Mouse (Mus musculus) midbrain, postnatal 0 days (tissue): Measurements from ENCODE around the gene Ooep. TPM values are rescaled to one million over a fixed set of nuclear protein-coding genes. Genes with fewer than 3 reads are reported as not detected.
"Not testable (repeated sequence)": the region's sequence is repeated elsewhere in the genome, so short reads cannot be mapped to it uniquely, and the experiment has no call there.

Experiments
- ATAC-seq: fragments of 200-750 bp; cut with Nextera tagmentation; 2 replicates; pipeline ENCODE4 v1.8.0; 2017; ENCODE audit warnings: moderate number of reproducible peaks, mild to moderate bottlenecking, moderate TSS enrichment, moderate library complexity; ENCODE audit not compliant: low FRiP score
- DNase-seq: peaks from one replicate; pipeline ENCODE4 v3.0.0-alpha.2; 2015; ENCODE audit warnings: low spot score
- H3K27ac ChIP-seq: fragments of 300-500 bp; sonication (generic); 2 replicates; pipeline ENCODE4 v1.5.1; 2014; ENCODE audit warnings: low read depth, mild to moderate bottlenecking, low read length, mixed read lengths
- H3K27me3 ChIP-seq: fragments of 300-500 bp; sonication (generic); 2 replicates; pipeline ENCODE4 v1.6.1; 2014; ENCODE audit warnings: low read length, control low read depth, mixed read lengths; ENCODE audit not compliant: insufficient read depth
- H3K36me3 ChIP-seq: fragments of 300-500 bp; sonication (generic); 2 replicates; pipeline ENCODE4 v1.6.1; 2014; ENCODE audit warnings: low read length, control low read depth, mixed read lengths; ENCODE audit not compliant: insufficient read depth
- H3K4me1 ChIP-seq: fragments of 300-500 bp; sonication (generic); 2 replicates; pipeline ENCODE4 v1.6.1; 2014; ENCODE audit warnings: mild to moderate bottlenecking, control low read depth, antibody characterized with exemption, low read length, mixed read lengths; ENCODE audit not compliant: insufficient read depth
- H3K4me2 ChIP-seq: fragments of 300-500 bp; sonication (generic); 2 replicates; pipeline ENCODE4 v1.6.1; 2014; ENCODE audit warnings: low read depth, mild to moderate bottlenecking, low read length, mixed read lengths; ENCODE audit not compliant: poor library complexity, severe bottlenecking
- H3K4me3 ChIP-seq: fragments of 300-500 bp; sonication (generic); 2 replicates; pipeline ENCODE4 v1.5.1; 2014; ENCODE audit warnings: low read depth, mild to moderate bottlenecking, low read length, moderate library complexity
- H3K9ac ChIP-seq: fragments of 300-500 bp; sonication (generic); replicated peaks from 2 replicates; pipeline ENCODE4 v1.6.1; 2014; ENCODE audit warnings: mild to moderate bottlenecking, low read length, moderate library complexity, mixed read lengths; ENCODE audit not compliant: poor library complexity, severe bottlenecking
- H3K9me3 ChIP-seq: fragments of 300-500 bp; sonication (generic); 2 replicates; pipeline ENCODE4 v1.6.1; 2016; ENCODE audit warnings: low read length, control low read depth
- CTCF ChIP-seq: IDR thresholded peaks from 2 replicates; pipeline ENCODE4 v1.5.1; 2016; ENCODE audit warnings: antibody characterized with exemption, mild to moderate bottlenecking
- WGBS: fragments of 180-500 bp; shearing (Covaris S2); extraction: QIAGEN DNeasy Blood & Tissue Kit; methylation state at CpG from one replicate; pipeline ENCODE4 v1.1.7; 2014; 5-methylcytosine and 5-hydroxymethylcytosine counted together
- polyA plus RNA-seq: library from polyadenylated mRNA; unstranded; fragments of >200 nt; fragmentation: Nextera tagmentation; extraction: Ambion mirVana; gene quantifications from 2 replicates; pipeline ENCODE4 v1.2.1, GENCODE M21; 2015
- total RNA-seq: library from RNA; depleted of rRNA; stranded (reverse); fragments of >200 nt; gene quantifications from 2 replicates; pipeline ENCODE4 v1.2.3, GENCODE M21; 2014

The Ooep gene
- total and polyA plus RNA-seq, 2 experiments from 2014 or later, result 5.3 to 6.1 TPM

- no peaks in the 10 kb centered on the region for H3K27me3 ChIP-seq
- 79% methylated on average over 11 of the region's 11 CpGs for WGBS
These were observed 23.6 kb downstream of the Ooep start for GRCm38 (mm10) chr9:78354665-78355578.

GRCm38 (mm10) chr9:78351504-78352220, 26.9 kb downstream of the Ooep start:
- no peak overlapping the region for H3K9ac ChIP-seq
- H3K27me3 ChIP-seq, result no peaks in the 10 kb centered on the region
- H3K4me1 ChIP-seq, result no peaks in the 10 kb centered on the region
- H3K4me3 ChIP-seq, result no peak overlapping the region
- no peak overlapping the region for H3K27ac ChIP-seq
- H3K9me3 ChIP-seq, result no peaks in the 10 kb centered on the region
- H3K4me2 ChIP-seq, result no peak overlapping the region
- no peak for TF ChIP-seq CTCF
- H3K36me3 ChIP-seq, result no peaks in the 10 kb centered on the region
- ATAC-seq (no peak), DNase-seq (no peak)
- 89% methylated on average over 6 of the region's 6 CpGs for WGBS

More at GRCm38 (mm10) chr9:78354665-78355578, 23.6 kb downstream of the Ooep start:
- H3K36me3 ChIP-seq, result no peaks in the 10 kb centered on the region
- no peaks in the 10 kb centered on the region for H3K9me3 ChIP-seq
- no peak overlapping the region for H3K4me2 ChIP-seq
- no peak overlapping the region for H3K9ac ChIP-seq
- H3K27ac ChIP-seq, result no peak overlapping the region
- no peaks in the 10 kb centered on the region for H3K4me1 ChIP-seq
- no peak for TF ChIP-seq CTCF
- ATAC-seq (no peak), DNase-seq (no peak)
- H3K4me3 ChIP-seq, result no peak overlapping the region

DNA sequence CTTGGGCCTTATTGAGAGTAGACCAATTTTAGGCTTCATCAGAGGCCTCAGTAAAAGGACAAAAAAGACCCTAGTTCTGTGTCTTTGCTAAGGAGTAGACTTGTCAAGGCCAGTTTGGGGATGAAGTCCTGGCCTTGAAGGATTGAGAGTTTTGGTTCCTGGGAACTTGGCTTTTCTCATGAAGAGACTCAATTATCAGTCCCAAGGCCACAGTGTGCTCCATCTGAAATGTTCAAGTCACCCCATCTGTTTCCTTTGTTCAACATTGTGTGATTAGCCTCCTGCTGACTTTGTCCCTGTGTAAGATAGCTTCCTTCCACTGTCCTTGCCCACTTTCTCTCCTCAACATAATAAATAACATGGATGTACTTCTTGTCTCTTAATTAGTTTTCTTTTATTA, 28.5 kb downstream of the Ooep start:
- not testable (repeated sequence) for H3K36me3 ChIP-seq, H3K9ac ChIP-seq, H3K4me2 ChIP-seq, DNase-seq, H3K4me3 ChIP-seq, ATAC-seq, H3K4me1 ChIP-seq, H3K27ac ChIP-seq, H3K27me3 ChIP-seq, H3K9me3 ChIP-seq

GRCm38 (mm10) chr9:78349141-78349540, 29.4 kb downstream of the Ooep start:
- not testable (repeated sequence) for H3K4me3 ChIP-seq, H3K9me3 ChIP-seq, H3K36me3 ChIP-seq, H3K27ac ChIP-seq, ATAC-seq, DNase-seq, H3K4me2 ChIP-seq, H3K4me1 ChIP-seq, H3K27me3 ChIP-seq, H3K9ac ChIP-seq
- 85% methylated on average over 3 of the region's 3 CpGs for WGBS

- H3K27me3 ChIP-seq, H3K4me3 ChIP-seq, H3K4me2 ChIP-seq, DNase-seq, ATAC-seq, H3K9ac ChIP-seq, H3K36me3 ChIP-seq, H3K27ac ChIP-seq, H3K4me1 ChIP-seq, H3K9me3 ChIP-seq: not testable (repeated sequence)
- 75% methylated on average over 6 of the region's 6 CpGs for WGBS
These were observed 30.1 kb downstream of the Ooep start for GRCm38 (mm10) chr9:78348206-78349004.
